Mouse (Mus musculus) urinary bladder, postnatal 10 days (tissue): ENCODE data around the gene Tunar.

ENCODE experiments used
- DNase-seq: peaks from one replicate; pipeline ENCODE4 v3.0.0; 2022; ENCODE audit warnings: low spot score

The Tunar gene

GRCm38 (mm10) chr12:105333570-105333969 lies at the start of gene Tunar:
TSS of gene Tunar (plus strand) at chr12:105333870.
- DNase-seq = no peak

GRCm38 (mm10) chr12:105312571-105313035 lies 21.1 kb upstream of the Tunar start:
- DNase-seq = no peak

- DNase-seq = no peak
Observed at GRCm38 (mm10) chr12:105314328-105314727, 19.3 kb upstream of the Tunar start.

GRCm38 (mm10) chr12:105322160-105322559 lies 11.5 kb upstream of the Tunar start:
- DNase-seq = peak; percentile 8

DNA sequence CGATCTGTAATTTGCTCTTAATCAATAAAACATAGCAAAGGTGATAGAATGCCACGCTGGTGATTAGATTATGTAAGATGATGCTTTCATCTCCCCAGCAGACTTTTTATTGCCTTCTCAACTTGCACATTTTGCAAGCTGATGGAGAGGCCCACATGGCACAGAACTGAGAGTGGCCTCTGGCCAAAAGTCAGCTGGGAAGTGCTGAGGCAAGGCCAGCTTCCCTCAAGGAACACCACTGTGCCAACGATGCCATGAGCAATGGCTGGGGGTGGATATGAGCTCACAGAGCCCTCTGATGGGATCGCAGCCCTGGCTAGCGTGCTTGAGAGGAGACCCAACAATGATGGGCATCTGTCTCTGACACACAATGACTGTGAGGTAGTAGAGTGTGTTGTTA lies 6.6 kb upstream of the Tunar start:
- DNase-seq = no peak

DNA sequence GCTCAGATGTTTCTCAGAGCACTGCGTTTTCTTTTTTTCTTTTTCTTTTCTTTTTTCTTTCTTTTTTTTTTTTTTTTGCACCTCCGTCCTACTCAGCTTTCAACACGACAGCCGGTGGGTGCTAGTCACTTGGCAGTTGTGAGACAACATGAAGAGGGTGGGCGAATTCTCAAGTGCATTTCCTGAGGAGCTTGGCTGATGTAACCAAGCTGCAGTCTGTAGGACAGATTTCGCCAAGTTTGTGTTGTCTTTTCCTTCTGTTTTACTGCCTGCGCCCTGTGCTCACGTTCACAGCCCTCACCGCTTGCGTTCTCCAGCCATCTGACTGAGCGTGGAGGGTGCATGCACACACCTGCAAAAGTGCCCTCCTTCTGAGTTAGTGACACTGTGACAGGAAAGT lies 5.3 kb upstream of the Tunar start:
- DNase-seq = no peak

- DNase-seq = no peak
Observed at GRCm38 (mm10) chr12:105336094-105336420, 2.4 kb downstream of the Tunar start.

DNA sequence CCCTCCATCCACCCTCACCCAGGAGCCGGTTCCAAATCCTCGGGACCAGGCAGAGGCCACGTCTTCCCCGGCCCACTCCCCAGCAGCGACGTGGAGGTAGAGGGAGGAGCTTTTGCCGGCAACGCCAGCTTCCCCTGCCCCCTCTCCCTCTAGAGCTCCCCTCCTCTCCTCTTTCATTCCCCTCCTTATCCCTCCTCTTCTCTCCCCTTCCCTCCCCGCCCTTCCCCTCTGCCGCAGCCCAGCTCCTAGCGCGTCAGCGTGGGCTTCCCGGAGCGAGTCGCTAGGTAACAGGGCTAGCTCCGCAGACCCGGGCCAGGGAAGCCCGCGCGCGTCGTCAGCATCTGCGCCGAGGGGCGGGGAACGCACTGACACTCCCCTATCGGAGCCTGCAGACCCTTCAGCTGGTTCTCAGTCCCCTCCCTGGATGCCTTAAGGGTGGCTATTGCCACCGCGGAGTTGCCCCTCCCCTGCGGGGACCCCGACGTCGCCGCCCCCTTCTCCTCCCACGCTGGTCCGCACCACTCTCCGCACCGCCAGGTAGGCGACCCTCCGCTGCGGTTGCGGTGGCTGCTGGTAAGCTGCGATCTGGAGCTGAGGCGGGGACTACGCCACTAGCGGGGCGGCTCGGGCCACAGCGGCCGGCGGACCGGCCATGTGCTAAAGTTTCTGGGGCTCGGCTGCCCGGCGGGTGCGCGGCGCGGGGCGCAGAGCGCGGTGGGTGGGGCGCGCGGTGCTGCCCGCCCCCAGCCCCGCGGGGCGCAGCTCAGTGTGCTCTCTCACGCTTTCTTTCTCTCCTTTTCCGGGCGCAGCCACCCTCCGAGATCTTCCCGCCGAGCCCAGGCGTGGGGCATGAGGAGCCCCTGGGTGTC lies 3.0 kb downstream of the Tunar start:
- DNase-seq = no peak

- DNase-seq = no peak
Observed at GRCm38 (mm10) chr12:105337290-105338005, 3.8 kb downstream of the Tunar start.

- no peak for DNase-seq
Observed at GRCm38 (mm10) chr12:105338256-105338977, 4.7 kb downstream of the Tunar start.

DNA sequence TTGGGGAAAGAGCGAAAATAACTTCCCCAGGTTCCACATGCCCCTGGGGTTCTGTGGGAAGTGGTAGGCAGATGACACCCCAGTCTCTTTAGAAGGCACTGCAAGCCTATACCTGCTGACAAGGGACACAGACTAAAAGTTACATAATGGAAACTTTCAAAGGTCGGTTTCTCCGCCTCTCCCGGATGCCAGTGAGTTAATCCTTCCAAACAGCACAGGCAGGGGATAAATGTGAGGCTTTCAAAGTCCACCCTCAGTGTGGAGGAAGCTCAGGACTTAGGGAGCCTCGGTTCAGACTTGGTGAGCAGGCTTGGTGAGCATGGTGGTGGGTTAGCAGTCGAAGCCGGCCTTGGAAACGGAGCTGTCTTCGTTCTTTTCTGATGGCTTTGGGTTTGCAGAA lies 7.9 kb downstream of the Tunar start:
- DNase-seq = no peak

- DNase-seq = no peak
Observed at GRCm38 (mm10) chr12:105344460-105344859, 10.8 kb downstream of the Tunar start.

- no peak for DNase-seq
Observed at GRCm38 (mm10) chr12:105346861-105347260, 13.2 kb downstream of the Tunar start.

GRCm38 (mm10) chr12:105347261-105347660 lies 13.6 kb downstream of the Tunar start:
- DNase-seq = no peak

GRCm38 (mm10) chr12:105354266-105354665 lies 20.6 kb downstream of the Tunar start:
- DNase-seq = no peak

DNA sequence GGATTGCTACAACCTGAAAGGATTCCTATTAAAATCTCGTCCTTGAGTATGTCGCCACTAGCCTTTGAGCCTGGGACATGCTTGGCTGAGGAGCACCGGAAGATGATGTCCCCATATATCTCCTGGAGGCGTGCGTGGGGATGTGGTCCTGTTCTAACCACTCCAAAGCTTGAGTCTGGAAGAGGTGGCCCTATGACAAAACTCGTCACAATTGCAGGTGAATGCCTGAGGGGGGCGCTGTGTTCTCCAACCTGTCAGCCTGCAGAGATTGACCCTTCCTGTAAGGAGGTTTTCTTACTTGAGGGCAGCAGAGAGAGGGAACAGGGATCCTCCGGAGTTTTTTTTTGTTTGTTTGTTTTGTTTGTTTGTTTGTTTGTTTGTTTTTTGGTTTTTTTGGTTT lies 21.1 kb downstream of the Tunar start:
- no peak for DNase-seq

DNA sequence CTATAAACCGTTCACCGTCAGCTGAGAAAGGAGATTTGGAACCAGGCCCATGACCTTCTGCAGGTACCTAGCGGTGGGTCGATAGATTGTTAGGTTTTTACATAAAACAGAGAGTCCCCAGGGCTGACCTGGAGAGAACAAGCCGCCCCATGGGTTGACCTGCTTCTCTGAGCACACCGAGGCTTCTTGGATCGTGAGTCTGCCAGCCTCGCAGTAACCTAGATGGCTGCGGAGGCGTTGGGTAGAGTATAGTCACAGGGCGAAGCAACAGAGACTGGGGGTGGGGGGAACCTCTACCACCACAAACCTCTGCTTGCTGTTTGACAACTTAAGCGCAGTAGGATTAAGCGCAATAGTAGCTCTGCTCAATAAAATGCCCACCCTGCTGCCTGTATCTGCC lies 23.1 kb downstream of the Tunar start:
- DNase-seq = no peak

- DNase-seq = no peak
Observed at GRCm38 (mm10) chr12:105363648-105364047, 30.0 kb downstream of the Tunar start.

DNA sequence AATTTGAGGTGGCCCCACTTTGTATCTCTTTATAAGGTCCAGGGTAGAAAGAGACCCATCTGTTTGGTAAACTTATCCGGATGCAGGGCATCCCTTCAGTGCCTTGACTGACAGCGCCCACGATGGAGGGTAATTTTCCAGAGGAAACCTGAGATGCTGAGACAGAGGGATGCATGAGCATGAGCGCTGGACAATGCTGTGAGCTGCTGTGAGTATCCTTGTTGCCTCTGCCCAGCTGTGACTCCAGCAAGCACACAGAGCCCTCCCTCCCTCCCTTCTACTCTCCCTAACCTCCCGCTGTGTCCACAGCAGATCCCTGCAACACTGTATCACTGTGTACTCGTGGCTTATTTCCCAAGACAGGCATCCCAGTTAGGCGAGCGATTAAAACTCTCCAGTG lies 40.9 kb downstream of the Tunar start:
- no peak for DNase-seq

GRCm38 (mm10) chr12:105376976-105377375 lies 43.3 kb downstream of the Tunar start:
- no peak for DNase-seq

GRCm38 (mm10) chr12:105382733-105383132 lies 49.1 kb downstream of the Tunar start:
- DNase-seq = no peak

- no peak for DNase-seq
Observed at GRCm38 (mm10) chr12:105394671-105395070, 61.0 kb downstream of the Tunar start.

- DNase-seq = no peak
Observed at GRCm38 (mm10) chr12:105398172-105398571, 64.5 kb downstream of the Tunar start.
